Mouse (Mus musculus) thymus, postnatal 4 days (tissue): ENCODE measurements at regions not wholly inside any gene's neighbourhood (a gene's known extent, or its start where the extent isn't known, plus 50 kb on each side); places are given as distances from the start of the nearest gene placed in this dataset.

Experiments used
- DNase-seq: peaks from one replicate; pipeline ENCODE4 v3.0.0; 2021

GRCm38 (mm10) chr15:93958086-93958485 is 362.4 kb upstream of the Prickle1 start:
- DNase-seq = no peak

GRCm38 (mm10) chr15:93956801-93957200 is 361.1 kb upstream of the Prickle1 start:
- no peak for DNase-seq

- no peak for DNase-seq
Measured at GRCm38 (mm10) chr15:93953548-93953947, 357.9 kb upstream of the Prickle1 start.

- no peak for DNase-seq
Measured at GRCm38 (mm10) chr15:93950441-93950840, 354.8 kb upstream of the Prickle1 start.

GRCm38 (mm10) chr15:93948902-93949301 is 353.2 kb upstream of the Prickle1 start:
- DNase-seq = no peak

GRCm38 (mm10) chr15:93943545-93943944 is 347.9 kb upstream of the Prickle1 start:
- DNase-seq = no peak

- no peak for DNase-seq
Measured at GRCm38 (mm10) chr15:93932971-93933496, 337.3 kb upstream of the Prickle1 start.

GRCm38 (mm10) chr15:93926842-93927241 is 331.2 kb upstream of the Prickle1 start:
- DNase-seq = peak; percentile 45

- no peak for DNase-seq
Measured at GRCm38 (mm10) chr15:93926262-93926661, 330.6 kb upstream of the Prickle1 start.

GRCm38 (mm10) chr15:93921457-93922234 is 326.0 kb upstream of the Prickle1 start:
- no peak for DNase-seq

GRCm38 (mm10) chr15:93920996-93921395 is 325.3 kb upstream of the Prickle1 start:
- no peak for DNase-seq

- DNase-seq = no peak
Measured at GRCm38 (mm10) chr15:93919577-93919976, 323.9 kb upstream of the Prickle1 start.

- DNase-seq = no peak
Measured at GRCm38 (mm10) chr15:93916856-93917255, 321.2 kb upstream of the Prickle1 start.

GRCm38 (mm10) chr15:93913462-93913861 is 317.8 kb upstream of the Prickle1 start:
- peak; percentile 78 for DNase-seq

- peak; percentile 59 for DNase-seq
Measured at GRCm38 (mm10) chr15:93913041-93913440, 317.4 kb upstream of the Prickle1 start.

- no peak for DNase-seq
Measured at GRCm38 (mm10) chr15:93910981-93911431, 315.3 kb upstream of the Prickle1 start.

GRCm38 (mm10) chr15:93910158-93910557 is 314.5 kb upstream of the Prickle1 start:
- DNase-seq = no peak

- DNase-seq = peak; percentile 44
Measured at GRCm38 (mm10) chr15:93903671-93904603, 308.2 kb upstream of the Prickle1 start.

GRCm38 (mm10) chr15:93882826-93883225 is 287.1 kb upstream of the Prickle1 start:
- no peak for DNase-seq

GRCm38 (mm10) chr15:93881276-93881675 is 285.6 kb upstream of the Prickle1 start:
- DNase-seq = no peak

- DNase-seq = no peak
Measured at GRCm38 (mm10) chr15:93880302-93880701, 284.6 kb upstream of the Prickle1 start.

GRCm38 (mm10) chr15:93879006-93879405 is 283.3 kb upstream of the Prickle1 start:
- DNase-seq = no peak

GRCm38 (mm10) chr15:93876335-93876734 is 280.6 kb upstream of the Prickle1 start:
- no peak for DNase-seq
